Mouse (Mus musculus) embryo, embryonic 9.5 days (tissue): ENCODE data around the gene Ormdl2.

ENCODE experiments used
- DNase-seq: peaks from one replicate; pipeline ENCODE4 v3.0.0-alpha.2; 2017; ENCODE audit errors: extremely low spot score

The Ormdl2 gene

GRCm38 (mm10) chr10:128803771-128804270 is 17.6 kb downstream of the Ormdl2 start, which contains the start of gene Dnajc14:
Gene Dnajc14 (plus strand): TSS chr10:128804062.
- DNase-seq: no peak

- DNase-seq: no peak
These were observed 18.1 kb downstream of the Ormdl2 start for GRCm38 (mm10) chr10:128803361-128803760.

GRCm38 (mm10) chr10:128802956-128803355 is 18.5 kb downstream of the Ormdl2 start:
- no peak for DNase-seq

GRCm38 (mm10) chr10:128801981-128802495 is 19.4 kb downstream of the Ormdl2 start:
- DNase-seq: no peak

- DNase-seq: no peak
These were observed 22.8 kb downstream of the Ormdl2 start for GRCm38 (mm10) chr10:128798676-128799075.

GRCm38 (mm10) chr10:128795581-128795980 is 25.9 kb downstream of the Ormdl2 start:
- no peak for DNase-seq

- DNase-seq: no peak
These were observed 27.1 kb downstream of the Ormdl2 start for GRCm38 (mm10) chr10:128794391-128794790.

GRCm38 (mm10) chr10:128793258-128793657 is 28.2 kb downstream of the Ormdl2 start:
- DNase-seq: no peak

GRCm38 (mm10) chr10:128792041-128792440 is 29.4 kb downstream of the Ormdl2 start:
- no peak for DNase-seq

- no peak for DNase-seq
These were observed 30.9 kb downstream of the Ormdl2 start, which contains the start of gene Mmp19 for GRCm38 (mm10) chr10:128790398-128791124. Gene Mmp19 (plus strand): TSS chr10:128790910.

- DNase-seq: no peak
These were observed 41.2 kb downstream of the Ormdl2 start for GRCm38 (mm10) chr10:128780200-128780599.

GRCm38 (mm10) chr10:128779011-128779795 is 42.2 kb downstream of the Ormdl2 start:
- peak; percentile 46 for DNase-seq

- DNase-seq: no peak
These were observed 43.0 kb downstream of the Ormdl2 start for GRCm38 (mm10) chr10:128778441-128778840.

GRCm38 (mm10) chr10:128773685-128774084 is 47.8 kb downstream of the Ormdl2 start:
- DNase-seq: no peak

- no peak for DNase-seq
These were observed 48.5 kb downstream of the Ormdl2 start for GRCm38 (mm10) chr10:128772895-128773294.
